Mouse (Mus musculus) kidney, postnatal 25 days (tissue): ENCODE measurements around the gene Gm2956.
"Not testable (repeated sequence)": the region's sequence is repeated elsewhere in the genome, so short reads cannot be mapped to it uniquely, and the experiment has no call there.

Experiments used
- DNase-seq, 2 experiments: peaks; one replicate each; pipeline ENCODE4 v3.0.0; 2021; ENCODE audit warnings: mixed read lengths in 2 of 2

Gene Gm2956

GRCm38 (mm10) chr14:3332087-3332677 is at the start of gene Gm2956:
Gm2956 (plus strand) TSS chr14:3332627.
- DNase-seq = not testable (repeated sequence)

- not testable (repeated sequence) for DNase-seq
Observed at GRCm38 (mm10) chr14:3333406-3333805, 979 bp downstream of the Gm2956 start.

- DNase-seq = not testable (repeated sequence)
Observed at GRCm38 (mm10) chr14:3394793-3395192, 62.4 kb downstream of the Gm2956 start, which contains the start of gene Gm10413. Gm10413 (plus strand) TSS chr14:3395093.
